Mouse (Mus musculus) ZHBTc4 (cell line): ENCODE measurements at regions not wholly inside any gene's neighbourhood (a gene's known extent, or its start where the extent isn't known, plus 50 kb on each side); places are given as distances from the start of the nearest gene placed in this dataset.

ENCODE experiments used
- DNase-seq: peaks from one replicate; pipeline ENCODE4 v3.0.0-alpha.2; 2011; ENCODE audit warnings: low read depth, low spot score

GRCm38 (mm10) chr3:38131176-38131886, 353.3 kb downstream of the Ankrd50 start:
- DNase-seq, result no peak

GRCm38 (mm10) chr3:38130088-38130487, 354.6 kb downstream of the Ankrd50 start:
- DNase-seq, result no peak

- no peak for DNase-seq
Observed at GRCm38 (mm10) chr3:38129167-38129500, 355.5 kb downstream of the Ankrd50 start.

- no peak for DNase-seq
Observed at GRCm38 (mm10) chr3:38128486-38129166, 356.0 kb downstream of the Ankrd50 start.

- no peak for DNase-seq
Observed at GRCm38 (mm10) chr3:38116071-38116787, 368.4 kb downstream of the Ankrd50 start.

GRCm38 (mm10) chr3:38112568-38112967, 372.1 kb downstream of the Ankrd50 start:
- DNase-seq, result no peak

GRCm38 (mm10) chr3:38105022-38105857, 379.4 kb downstream of the Ankrd50 start:
- no peak for DNase-seq

- no peak for DNase-seq
Observed at GRCm38 (mm10) chr3:38104418-38104817, 380.1 kb upstream of the Gm5148 start.

GRCm38 (mm10) chr3:38102985-38103384, 378.7 kb upstream of the Gm5148 start:
- DNase-seq, result no peak

- no peak for DNase-seq
Observed at GRCm38 (mm10) chr3:38102181-38102580, 377.9 kb upstream of the Gm5148 start.

- DNase-seq, result no peak
Observed at GRCm38 (mm10) chr3:38094370-38094979, 370.2 kb upstream of the Gm5148 start.

- DNase-seq, result no peak
Observed at GRCm38 (mm10) chr3:38084548-38084947, 360.3 kb upstream of the Gm5148 start.

- DNase-seq, result no peak
Observed at GRCm38 (mm10) chr3:38082386-38082785, 358.1 kb upstream of the Gm5148 start.

- DNase-seq, result no peak
Observed at GRCm38 (mm10) chr3:38076835-38077234, 352.5 kb upstream of the Gm5148 start.

GRCm38 (mm10) chr3:38073946-38074345, 349.7 kb upstream of the Gm5148 start:
- DNase-seq, result no peak

GRCm38 (mm10) chr3:38055627-38056026, 331.3 kb upstream of the Gm5148 start:
- DNase-seq, result no peak

GRCm38 (mm10) chr3:38052941-38053340, 328.7 kb upstream of the Gm5148 start:
- no peak for DNase-seq

GRCm38 (mm10) chr3:38051748-38052147, 327.5 kb upstream of the Gm5148 start:
- no peak for DNase-seq

GRCm38 (mm10) chr3:38050856-38051255, 326.6 kb upstream of the Gm5148 start:
- DNase-seq, result no peak

GRCm38 (mm10) chr3:38050366-38050765, 326.1 kb upstream of the Gm5148 start:
- no peak for DNase-seq

GRCm38 (mm10) chr3:38049290-38049689, 325.0 kb upstream of the Gm5148 start:
- no peak for DNase-seq
